Mouse (Mus musculus) ES-E14 (cell line): ENCODE measurements at regions not wholly inside any gene's neighbourhood (a gene's known extent, or its start where the extent isn't known, plus 50 kb on each side); places are given as distances from the start of the nearest gene placed in this dataset.

Source experiments
- CHD2 ChIP-seq: IDR thresholded peaks from 2 replicates; pipeline ENCODE4 v1.6.1; 2014; ENCODE audit warnings: mild to moderate bottlenecking, low read depth, low read length, inconsistent platforms
- MAFK ChIP-seq: IDR thresholded peaks from 2 replicates; pipeline ENCODE4 v1.6.1; 2014; ENCODE audit warnings: mild to moderate bottlenecking, low read depth, low read length, inconsistent platforms; ENCODE audit not compliant: insufficient read depth
- ZC3H11A ChIP-seq: IDR thresholded peaks from 2 replicates; pipeline ENCODE4 v1.6.1; 2012; ENCODE audit warnings: low read depth, mild to moderate bottlenecking, inconsistent platforms, low read length, borderline replicate concordance

DNA sequence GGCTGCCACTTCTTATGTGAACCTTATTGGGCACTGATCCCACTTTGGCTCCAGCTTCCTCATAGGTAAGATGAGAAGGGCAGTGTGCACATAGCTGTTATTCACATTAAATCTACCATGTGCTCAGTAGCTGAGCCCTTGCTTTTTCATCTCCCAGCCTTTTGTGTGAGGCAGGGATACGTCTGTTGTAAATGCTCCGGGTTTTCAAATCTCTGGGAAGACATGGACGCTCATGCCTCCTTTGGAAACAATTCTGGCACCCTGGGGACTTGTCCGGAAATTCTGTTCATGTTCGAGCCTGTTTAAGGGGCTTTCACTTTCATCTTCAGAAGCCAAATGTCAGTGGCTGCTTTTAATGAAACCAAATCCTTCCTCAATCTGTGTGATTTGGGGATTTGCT is 312.7 kb downstream of the Bcl11a start:
- TF ChIP-seq MAFK (no peak), CHD2 (no peak), ZC3H11A (no peak)
